Mouse (Mus musculus) ES-Bruce4 (cell line): Measurements from ENCODE around the gene Krtap3-2.

Experiments
- CTCF ChIP-seq: IDR thresholded peaks from one replicate; pipeline ENCODE4 v1.8.1; 2011; ENCODE audit warnings: low read depth, low read length
- EP300 ChIP-seq: IDR thresholded peaks from 2 replicates; pipeline ENCODE4 v1.6.1; 2011; ENCODE audit warnings: low read depth, low read length; ENCODE audit not compliant: insufficient read depth
- POLR2A ChIP-seq: IDR thresholded peaks from one replicate; pipeline ENCODE4 v1.8.1; 2011; ENCODE audit warnings: low read length; ENCODE audit not compliant: insufficient read depth

DNA sequence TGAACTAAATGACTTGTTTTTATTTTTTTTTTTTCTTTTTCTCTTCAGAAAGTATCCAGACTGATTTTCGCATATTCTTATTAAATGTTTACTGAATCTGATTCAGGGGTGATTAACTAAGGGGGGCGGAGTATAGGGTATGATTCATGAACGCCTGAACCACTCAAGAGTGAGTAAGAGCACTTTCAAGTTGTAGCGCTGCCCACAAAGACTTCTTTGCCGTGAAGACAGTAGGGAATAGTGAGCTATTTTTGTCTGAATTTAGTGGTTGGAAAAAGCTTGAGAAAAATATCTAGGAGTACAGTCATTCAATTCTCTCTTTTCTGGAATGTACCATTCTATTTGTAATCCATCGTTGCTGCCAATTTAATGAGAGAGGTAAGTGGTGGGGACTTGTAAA is 24.9 kb upstream of the Krtap3-2 start:
- TF ChIP-seq EP300 (no peak), CTCF (no peak), POLR2A (no peak)
